Mouse (Mus musculus): ENCODE results near the gene Klrb1a. TPM values are rescaled to one million over a fixed set of nuclear protein-coding genes. Genes with fewer than 3 reads are reported as not detected.
"Not testable (repeated sequence)": the region's sequence is repeated elsewhere in the genome, so short reads cannot be mapped to it uniquely, and the experiment has no call there.

Klrb1a gene
- polyA plus RNA-seq, 1 experiment from 2014 or later: not detected

DNA sequence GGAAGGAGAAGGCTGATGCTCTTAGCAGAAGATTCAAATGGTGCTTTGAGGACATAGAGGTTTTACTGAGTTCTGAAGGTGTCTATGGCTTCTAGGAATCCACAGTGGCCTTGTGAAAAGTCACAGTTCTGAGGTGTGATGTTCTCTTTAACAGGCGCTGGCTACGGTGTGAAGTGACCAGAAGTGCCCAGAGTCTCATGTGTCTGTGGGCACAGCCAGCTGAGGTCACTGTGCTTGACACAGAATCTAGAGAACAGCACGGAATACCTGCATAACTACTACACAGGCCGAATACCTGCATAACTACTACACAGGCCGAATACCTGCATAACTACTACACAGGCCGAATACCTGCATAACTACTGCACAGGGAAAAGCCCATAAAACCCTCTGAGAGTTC lies 1.9 kb upstream of the Klrb1a start:
- not testable (repeated sequence) for ATAC-seq (replicated peaks; ENCODE audit: insufficient number of reproducible peaks, low FRiP score, low TSS enrichment, low read depth); H3K4me3 ChIP-seq (ENCODE audit: low read depth, low read length); H3K27ac ChIP-seq (replicated peaks; ENCODE audit: low read depth, low read length); H3K9me3 ChIP-seq (replicated peaks; ENCODE audit: control insufficient read depth, low read length); DNase-seq (ENCODE audit: low spot score); H3K27me3 ChIP-seq (ENCODE audit: control insufficient read depth, insufficient read depth, low read length); H3K4me2 ChIP-seq (ENCODE audit: low read depth, low read length); H3K9ac ChIP-seq (replicated peaks; ENCODE audit: low read length); H3K36me3 ChIP-seq (replicated peaks; ENCODE audit: control insufficient read depth, insufficient read depth, low read depth, low read length); H3K4me1 ChIP-seq (ENCODE audit: control insufficient read depth, insufficient read depth, low read length)
- WGBS: 91% methylated on average over 6 of the region's 6 CpGs

DNA sequence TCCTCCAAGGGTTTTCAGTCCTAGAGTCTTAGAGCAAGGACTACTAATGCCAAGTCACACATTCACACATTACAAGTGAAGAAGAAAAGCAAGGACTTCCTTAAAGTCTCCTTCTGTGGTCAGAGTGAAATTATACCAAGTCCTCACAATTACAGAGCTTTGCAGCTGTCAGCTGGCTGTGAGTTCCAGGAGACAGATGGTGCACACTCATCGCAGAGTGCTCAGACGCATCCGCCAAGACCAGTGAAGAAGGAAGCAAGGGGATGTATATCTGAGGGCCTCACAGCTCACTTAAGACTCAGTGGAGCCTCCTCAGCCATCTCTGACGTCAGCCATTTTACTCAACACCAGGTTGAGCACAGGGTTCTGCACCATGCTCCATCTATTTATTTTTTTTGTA lies 1.1 kb upstream of the Klrb1a start:
- Histone ChIP-seq H3K27ac (replicated peaks; ENCODE audit: low read depth, low read length) (no peak overlapping the region), H3K36me3 (replicated peaks; ENCODE audit: control insufficient read depth, insufficient read depth, low read depth, low read length) (no peaks in the 10 kb centered on the region), H3K9me3 (replicated peaks; ENCODE audit: control insufficient read depth, low read length) (no peaks in the 10 kb centered on the region), H3K27me3 (ENCODE audit: control insufficient read depth, insufficient read depth, low read length) (no peaks in the 10 kb centered on the region), H3K9ac (replicated peaks; ENCODE audit: low read length) (no peak overlapping the region), H3K4me1 (ENCODE audit: control insufficient read depth, insufficient read depth, low read length) (no peaks in the 10 kb centered on the region), H3K4me2 (ENCODE audit: low read depth, low read length) (no peak overlapping the region), H3K4me3 (ENCODE audit: low read depth, low read length) (no peak overlapping the region)
- 89% methylated on average over 4 of the region's 4 CpGs for WGBS
- DNase-seq (ENCODE audit: low spot score): no peak
- no peak for ATAC-seq (replicated peaks; ENCODE audit: insufficient number of reproducible peaks, low FRiP score, low TSS enrichment, low read depth)

DNA sequence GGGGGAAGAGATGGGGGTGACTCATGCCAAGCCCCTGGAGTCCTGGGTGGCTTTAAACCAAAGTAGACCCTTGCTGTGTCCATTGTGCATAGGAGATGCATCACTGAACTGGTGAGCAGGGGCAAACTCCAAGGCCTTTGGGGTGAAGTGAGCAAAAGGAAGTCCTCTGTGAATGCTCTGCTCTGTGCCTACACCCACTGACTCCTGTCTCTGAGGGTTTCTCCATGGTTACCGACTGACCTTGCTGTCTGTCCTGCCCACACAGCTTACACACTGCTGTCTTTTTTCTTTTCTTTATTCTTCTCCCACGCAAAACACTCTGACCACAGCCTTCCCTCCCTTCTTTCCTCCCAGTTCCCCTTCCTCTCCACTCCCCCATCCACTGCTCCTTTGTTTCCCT lies 600 bp downstream of the Klrb1a start:
- no peak overlapping the region for H3K27ac ChIP-seq (replicated peaks; ENCODE audit: low read depth, low read length)
- H3K9me3 ChIP-seq (replicated peaks; ENCODE audit: control insufficient read depth, low read length): no peaks in the 10 kb centered on the region
- no peak overlapping the region for H3K4me3 ChIP-seq (ENCODE audit: low read depth, low read length)
- H3K36me3 ChIP-seq (replicated peaks; ENCODE audit: control insufficient read depth, insufficient read depth, low read depth, low read length): no peaks in the 10 kb centered on the region
- no peak overlapping the region for H3K4me2 ChIP-seq (ENCODE audit: low read depth, low read length)
- no peak for ATAC-seq (replicated peaks; ENCODE audit: insufficient number of reproducible peaks, low FRiP score, low TSS enrichment, low read depth)
- DNase-seq (ENCODE audit: low spot score): no peak
- H3K4me1 ChIP-seq (ENCODE audit: control insufficient read depth, insufficient read depth, low read length): no peaks in the 10 kb centered on the region
- no peaks in the 10 kb centered on the region for H3K27me3 ChIP-seq (ENCODE audit: control insufficient read depth, insufficient read depth, low read length)
- no peak overlapping the region for H3K9ac ChIP-seq (replicated peaks; ENCODE audit: low read length)
- WGBS: 61% methylated on average over 2 of the region's 2 CpGs

DNA sequence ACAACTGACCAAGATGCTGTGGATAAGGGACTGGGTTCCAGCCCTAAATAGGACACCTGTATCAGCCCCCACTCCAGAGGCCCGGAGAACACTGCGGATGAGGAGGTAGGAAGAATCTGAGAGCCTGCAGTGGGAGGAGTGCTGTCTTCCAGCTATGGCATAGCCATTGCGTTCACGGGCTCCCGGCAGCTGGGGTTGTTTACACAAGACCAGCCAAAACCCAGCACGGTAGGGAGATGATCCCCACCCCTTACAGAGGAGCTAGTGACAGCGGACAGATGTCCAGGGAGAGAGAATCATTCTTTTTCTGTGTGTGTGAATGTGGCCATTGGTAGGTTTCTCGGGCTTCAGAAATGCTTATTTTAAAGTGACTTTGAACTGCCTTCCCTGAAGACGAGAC lies 17.0 kb downstream of the Klrb1a start:
- H3K4me1 ChIP-seq (ENCODE audit: control insufficient read depth, insufficient read depth, low read length): no peaks in the 10 kb centered on the region
- no peak overlapping the region for H3K9ac ChIP-seq (replicated peaks; ENCODE audit: low read length)
- H3K27ac ChIP-seq (replicated peaks; ENCODE audit: low read depth, low read length): no peak overlapping the region
- DNase-seq (ENCODE audit: low spot score) (no peak), ATAC-seq (replicated peaks; ENCODE audit: insufficient number of reproducible peaks, low FRiP score, low TSS enrichment, low read depth) (no peak)
- H3K36me3 ChIP-seq (replicated peaks; ENCODE audit: control insufficient read depth, insufficient read depth, low read depth, low read length): no peaks in the 10 kb centered on the region
- no peaks in the 10 kb centered on the region for H3K27me3 ChIP-seq (ENCODE audit: control insufficient read depth, insufficient read depth, low read length)
- H3K4me3 ChIP-seq (ENCODE audit: low read depth, low read length): no peak overlapping the region
- no peak overlapping the region for H3K4me2 ChIP-seq (ENCODE audit: low read depth, low read length)
- H3K9me3 ChIP-seq (replicated peaks; ENCODE audit: control insufficient read depth, low read length): no peaks in the 10 kb centered on the region
- 75% methylated on average over 9 of the region's 9 CpGs for WGBS

DNA sequence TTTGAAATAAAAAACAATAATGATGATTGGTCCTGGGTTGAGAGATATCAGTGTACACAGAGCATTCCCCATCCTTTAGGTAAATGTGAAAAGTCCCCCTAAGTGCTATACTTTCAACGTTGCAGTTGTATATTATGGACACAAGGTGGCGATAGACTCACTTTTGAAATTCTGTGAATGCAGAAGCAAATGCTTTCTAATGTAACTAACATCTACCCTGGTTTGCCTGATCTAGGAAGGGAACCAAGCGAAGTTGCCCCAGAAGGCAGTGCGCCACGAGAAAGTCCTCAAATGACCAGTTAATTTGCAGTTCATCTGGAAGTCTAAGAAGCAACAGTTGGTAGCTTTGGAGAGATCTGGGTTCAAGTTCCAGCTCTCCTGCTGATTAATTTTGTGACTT lies 18.8 kb downstream of the Klrb1a start:
- Histone ChIP-seq H3K4me1 (ENCODE audit: control insufficient read depth, insufficient read depth, low read length) (no peaks in the 10 kb centered on the region), H3K9ac (replicated peaks; ENCODE audit: low read length) (no peak overlapping the region), H3K4me3 (ENCODE audit: low read depth, low read length) (no peak overlapping the region), H3K27ac (replicated peaks; ENCODE audit: low read depth, low read length) (no peak overlapping the region), H3K27me3 (ENCODE audit: control insufficient read depth, insufficient read depth, low read length) (no peaks in the 10 kb centered on the region), H3K36me3 (replicated peaks; ENCODE audit: control insufficient read depth, insufficient read depth, low read depth, low read length) (no peaks in the 10 kb centered on the region), H3K9me3 (replicated peaks; ENCODE audit: control insufficient read depth, low read length) (no peaks in the 10 kb centered on the region), H3K4me2 (ENCODE audit: low read depth, low read length) (no peak overlapping the region)
- 45% methylated on average over 5 of the region's 5 CpGs for WGBS
- DNase-seq (ENCODE audit: low spot score) (peak; percentile 72), ATAC-seq (replicated peaks; ENCODE audit: insufficient number of reproducible peaks, low FRiP score, low TSS enrichment, low read depth) (no peak)

DNA sequence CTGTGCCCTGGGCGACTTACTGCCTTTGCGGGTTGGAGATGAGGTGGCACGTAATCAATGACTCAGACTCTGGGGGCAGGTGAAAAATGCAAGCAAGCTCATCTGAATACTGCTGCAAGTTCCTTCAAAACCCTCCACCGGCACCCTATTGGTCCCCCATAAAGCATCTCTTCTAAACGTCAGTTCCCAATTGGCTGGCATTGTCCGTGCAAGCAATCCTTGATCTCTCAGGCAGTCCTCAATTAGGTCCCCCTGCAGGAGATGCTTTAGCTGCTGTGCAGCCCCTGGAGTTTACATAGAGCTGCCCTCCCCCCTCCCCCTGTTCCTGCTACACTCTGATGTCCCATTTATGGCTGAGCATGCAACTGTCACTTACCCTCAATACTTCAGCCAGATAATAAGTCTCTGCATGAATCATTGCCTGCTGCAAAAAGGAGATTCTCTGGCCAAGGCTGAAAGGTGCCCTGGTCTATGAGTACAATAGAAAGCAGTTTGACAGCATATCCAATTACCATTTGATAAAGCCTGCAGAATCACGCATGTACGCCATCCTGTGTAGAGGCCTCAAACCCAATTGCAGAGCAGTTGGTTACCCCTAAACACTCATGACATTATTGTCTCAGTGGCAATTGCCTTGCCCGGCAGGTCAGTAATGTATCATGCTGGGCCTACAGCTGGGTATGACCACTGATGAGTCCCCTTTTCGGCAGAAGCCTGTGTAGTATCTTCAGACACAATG lies 20.7 kb downstream of the Klrb1a start:
- ATAC-seq (replicated peaks; ENCODE audit: insufficient number of reproducible peaks, low FRiP score, low TSS enrichment, low read depth) (no peak), DNase-seq (ENCODE audit: low spot score) (no peak)
- Histone ChIP-seq H3K27me3 (ENCODE audit: control insufficient read depth, insufficient read depth, low read length) (no peaks in the 10 kb centered on the region), H3K4me3 (ENCODE audit: low read depth, low read length) (no peak overlapping the region), H3K9me3 (replicated peaks; ENCODE audit: control insufficient read depth, low read length) (no peaks in the 10 kb centered on the region), H3K9ac (replicated peaks; ENCODE audit: low read length) (no peak overlapping the region), H3K36me3 (replicated peaks; ENCODE audit: control insufficient read depth, insufficient read depth, low read depth, low read length) (no peaks in the 10 kb centered on the region), H3K27ac (replicated peaks; ENCODE audit: low read depth, low read length) (no peak overlapping the region), H3K4me2 (ENCODE audit: low read depth, low read length) (no peak overlapping the region; the same call in 1 of the 2 replicates), H3K4me1 (ENCODE audit: control insufficient read depth, insufficient read depth, low read length) (no peaks in the 10 kb centered on the region)
- WGBS: 66% methylated on average over 10 of the region's 10 CpGs

DNA sequence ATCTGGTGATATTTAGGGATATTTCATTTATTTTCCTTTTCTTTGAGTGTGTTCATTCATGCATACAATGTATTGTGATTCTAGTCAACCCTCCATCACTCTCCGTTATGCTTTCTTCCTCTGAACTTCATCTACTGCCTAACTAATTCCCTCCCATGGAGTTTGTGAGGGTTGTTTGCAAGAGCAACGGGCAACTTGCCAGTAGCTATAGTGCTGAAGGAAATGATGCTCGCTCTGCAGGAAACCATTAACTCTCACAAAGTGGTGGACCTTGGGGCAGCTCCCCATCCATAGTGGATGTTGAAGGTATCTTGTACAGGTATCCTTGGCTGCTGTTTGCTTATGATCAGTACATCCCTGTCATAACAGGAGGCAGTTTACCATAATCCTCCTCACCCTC lies 21.3 kb downstream of the Klrb1a start:
- no peaks in the 10 kb centered on the region for H3K4me1 ChIP-seq (ENCODE audit: control insufficient read depth, insufficient read depth, low read length)
- DNase-seq (ENCODE audit: low spot score): no peak
- H3K9me3 ChIP-seq (replicated peaks; ENCODE audit: control insufficient read depth, low read length): no peaks in the 10 kb centered on the region
- WGBS: 63% methylated on average over 3 of the region's 3 CpGs
- no peak overlapping the region for H3K4me2 ChIP-seq (ENCODE audit: low read depth, low read length)
- H3K4me3 ChIP-seq (ENCODE audit: low read depth, low read length): no peak overlapping the region
- no peak overlapping the region for H3K27ac ChIP-seq (replicated peaks; ENCODE audit: low read depth, low read length)
- ATAC-seq (replicated peaks; ENCODE audit: insufficient number of reproducible peaks, low FRiP score, low TSS enrichment, low read depth): no peak
- no peaks in the 10 kb centered on the region for H3K36me3 ChIP-seq (replicated peaks; ENCODE audit: control insufficient read depth, insufficient read depth, low read depth, low read length)
- H3K9ac ChIP-seq (replicated peaks; ENCODE audit: low read length): no peak overlapping the region
- H3K27me3 ChIP-seq (ENCODE audit: control insufficient read depth, insufficient read depth, low read length): no peaks in the 10 kb centered on the region

DNA sequence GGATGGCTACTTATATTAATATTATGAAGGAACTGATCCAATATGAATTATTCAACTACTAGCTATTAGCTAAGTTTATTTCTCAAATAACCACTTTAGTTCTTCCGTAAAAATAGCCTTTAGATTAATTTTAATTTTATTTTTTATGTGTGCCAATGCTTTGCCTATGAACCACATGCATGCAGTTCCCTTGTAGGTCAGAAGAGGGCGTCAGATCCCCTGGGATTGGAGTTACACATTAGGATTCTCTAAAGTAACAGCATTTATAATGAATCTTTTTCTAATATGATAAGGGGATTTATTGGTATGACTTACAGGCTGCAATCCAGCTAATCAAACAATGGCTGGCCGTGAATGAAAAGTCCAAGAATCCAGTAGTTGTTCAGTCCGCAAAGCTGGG lies 23.8 kb downstream of the Klrb1a start:
- DNase-seq (ENCODE audit: low spot score): no peak
- 57% methylated on average over 4 of the region's 4 CpGs for WGBS

More for the DNA sequence above, 23.8 kb downstream of the Klrb1a start:
- no peaks in the 10 kb centered on the region for H3K36me3 ChIP-seq (replicated peaks; ENCODE audit: control insufficient read depth, insufficient read depth, low read depth, low read length)
- H3K4me3 ChIP-seq (ENCODE audit: low read depth, low read length): no peak overlapping the region
- H3K27me3 ChIP-seq (ENCODE audit: control insufficient read depth, insufficient read depth, low read length): no peaks in the 10 kb centered on the region
- no peak overlapping the region for H3K9ac ChIP-seq (replicated peaks; ENCODE audit: low read length)
- ATAC-seq (replicated peaks; ENCODE audit: insufficient number of reproducible peaks, low FRiP score, low TSS enrichment, low read depth): no peak
- H3K27ac ChIP-seq (replicated peaks; ENCODE audit: low read depth, low read length): no peak overlapping the region
- H3K9me3 ChIP-seq (replicated peaks; ENCODE audit: control insufficient read depth, low read length): no peaks in the 10 kb centered on the region
- no peaks in the 10 kb centered on the region for H3K4me1 ChIP-seq (ENCODE audit: control insufficient read depth, insufficient read depth, low read length)
- no peak overlapping the region for H3K4me2 ChIP-seq (ENCODE audit: low read depth, low read length)
